Mouse (Mus musculus) liver, postnatal 0 days (tissue): ENCODE results near the gene Eif3l. TPM values are rescaled to one million over a fixed set of nuclear protein-coding genes. Genes with fewer than 3 reads are reported as not detected.

Source experiments
- ATAC-seq: fragments of 200-750 bp; cut with Nextera tagmentation; 2 replicates; pipeline ENCODE4 v1.8.0; 2017; ENCODE audit warnings: mild to moderate bottlenecking, moderate library complexity
- DNase-seq: peaks from one replicate; pipeline ENCODE4 v3.0.0-alpha.2; 2016
- H3K27ac ChIP-seq: fragments of 300-500 bp; sonication (generic); 2 replicates; pipeline ENCODE4 v1.5.1; 2014; ENCODE audit warnings: antibody characterized with exemption, moderate library complexity, mild to moderate bottlenecking, low read depth
- H3K27me3 ChIP-seq: fragments of 300-500 bp; sonication (generic); 2 replicates; pipeline ENCODE4 v1.6.1; 2014; ENCODE audit warnings: low read length, control low read depth, mixed read lengths; ENCODE audit not compliant: insufficient read depth
- H3K36me3 ChIP-seq: fragments of 300-500 bp; sonication (generic); replicated peaks from 2 replicates; pipeline ENCODE4 v1.6.1; 2014; ENCODE audit warnings: mild to moderate bottlenecking, control low read depth, low read length, moderate library complexity, mixed read lengths; ENCODE audit not compliant: insufficient read depth
- H3K4me1 ChIP-seq: fragments of 300-500 bp; sonication (generic); 2 replicates; pipeline ENCODE4 v1.6.1; 2014; ENCODE audit warnings: antibody characterized with exemption, mild to moderate bottlenecking, control low read depth; ENCODE audit not compliant: insufficient read depth
- H3K4me2 ChIP-seq: fragments of 300-500 bp; sonication (generic); 2 replicates; pipeline ENCODE4 v1.6.1; 2014; ENCODE audit warnings: low read depth, mild to moderate bottlenecking, low read length, moderate library complexity, mixed read lengths
- H3K4me3 ChIP-seq: fragments of 300-500 bp; sonication (generic); 2 replicates; pipeline ENCODE4 v1.5.1; 2014; ENCODE audit warnings: low read depth, low read length
- H3K9ac ChIP-seq: fragments of 300-500 bp; sonication (generic); replicated peaks from 2 replicates; pipeline ENCODE4 v1.6.1; 2014; ENCODE audit warnings: mild to moderate bottlenecking, moderate library complexity
- H3K9me3 ChIP-seq: fragments of 300-500 bp; sonication (generic); 2 replicates; pipeline ENCODE4 v1.6.1; 2016; ENCODE audit warnings: mild to moderate bottlenecking, control low read depth, low read length, mixed read lengths
- CTCF ChIP-seq: sonication (generic); IDR thresholded peaks from 2 replicates; pipeline ENCODE4 v1.5.1; 2016; ENCODE audit warnings: antibody characterized with exemption, low read depth
- EP300 ChIP-seq: IDR thresholded peaks from 2 replicates; pipeline ENCODE4 v1.6.1; 2016; ENCODE audit warnings: antibody characterized with exemption, low read depth, mild to moderate bottlenecking
- whole genome bisulfite sequencing: fragments of 180-500 bp; shearing (Covaris S2); extraction: QIAGEN DNeasy Blood & Tissue Kit; methylation state at CpG from one replicate; pipeline ENCODE4 v1.1.7; 2014; ENCODE audit not compliant: insufficient replicate concordance; 5-methylcytosine and 5-hydroxymethylcytosine counted together
- polyA plus RNA-seq: library from polyadenylated mRNA; unstranded; fragments of >200 nt; fragmentation: Nextera tagmentation; extraction: Ambion mirVana; gene quantifications from 2 replicates; pipeline ENCODE4 v1.2.1, GENCODE M21; 2015

The Eif3l gene
- polyA plus RNA-seq = 70.9 and 76.4 TPM in 2 replicates

DNA sequence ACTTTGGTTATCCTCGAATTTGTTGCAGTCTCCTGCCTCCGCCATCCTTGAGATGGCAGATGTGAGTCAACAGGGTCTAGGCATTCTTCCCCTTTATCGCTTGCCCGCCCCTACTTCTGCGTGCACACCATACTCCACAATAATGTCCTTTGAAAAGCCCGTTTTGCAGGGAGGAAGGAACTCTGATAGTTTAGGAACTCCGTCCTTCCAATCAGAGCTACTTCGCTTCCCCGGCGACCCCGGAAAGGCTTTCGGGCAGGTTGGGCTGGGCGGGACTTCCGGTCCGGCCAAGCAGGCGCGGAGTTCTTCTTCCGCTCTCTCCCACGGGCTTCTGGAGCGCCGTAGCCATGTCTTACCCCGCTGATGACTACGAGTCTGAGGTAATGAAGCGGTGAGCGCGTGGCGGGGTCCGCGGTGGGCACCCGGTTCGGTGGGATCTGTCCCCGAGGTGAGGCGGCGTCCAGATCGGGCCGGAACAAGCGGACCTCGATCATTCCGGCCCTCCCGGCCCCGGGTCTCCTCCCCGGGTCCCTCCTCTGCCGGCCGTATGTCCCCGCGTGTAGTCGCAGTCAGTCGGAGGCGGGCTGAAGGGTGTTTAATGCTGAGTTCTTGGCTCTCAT is at the start of gene Eif3l:
Eif3l (plus strand) TSS at position 267 of the 620 bp plus-strand sequence.
- under 1% methylated on average over 47 of the region's 49 CpGs for WGBS
- Histone ChIP-seq H3K4me3 (peak within 1 kb of the TSS; percentile 86), H3K4me2 (peak within 1 kb of the TSS; percentile 81), H3K27ac (peak within 1 kb of the TSS; percentile 78), H3K27me3 (no peaks in the 10 kb centered on the region), H3K4me1 (peaks cover 9% of the 10 kb centered on the region), H3K9me3 (no peaks in the 10 kb centered on the region), H3K36me3 (peaks cover 37% of the 10 kb centered on the region), H3K9ac (peak within 1 kb of the TSS; percentile 89)
- DNase-seq (peak; percentile 91), ATAC-seq (peak; percentile 87)
- TF ChIP-seq EP300 (0 out of 2 replicates have a peak, but pooled peaks have one; percentile 40), CTCF (peak; percentile 30)

DNA sequence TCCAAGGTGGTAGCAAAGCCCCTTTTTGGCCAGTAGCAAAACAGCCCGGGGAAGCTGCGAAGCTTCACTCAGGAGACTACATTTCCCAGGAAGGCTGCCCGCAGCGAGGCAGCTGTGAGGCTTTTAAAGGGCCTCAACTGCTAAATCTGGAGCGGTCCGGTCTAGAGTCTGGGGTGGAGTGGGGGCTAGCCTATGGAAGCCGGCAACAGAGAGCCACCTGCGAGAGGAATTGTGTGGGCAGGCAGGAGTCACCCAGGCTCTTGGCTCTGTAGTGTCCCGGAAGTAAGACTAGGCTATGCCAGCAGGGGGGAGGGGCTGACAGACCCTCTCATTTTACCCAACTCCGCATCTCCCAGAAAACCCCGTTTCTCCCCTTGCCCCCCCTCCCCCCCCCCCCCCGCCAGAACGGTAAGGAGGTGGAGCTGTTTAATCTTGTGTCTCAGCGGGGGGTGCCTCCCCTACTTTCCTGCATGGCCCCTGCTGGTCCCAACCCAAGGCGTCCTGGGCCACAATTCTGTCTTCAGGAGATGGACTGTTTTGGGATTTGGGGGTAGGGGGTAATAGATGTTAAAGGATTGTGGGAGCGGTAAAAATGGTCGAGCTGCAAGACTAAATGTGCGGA is 49.2 kb upstream of the Eif3l start:
- Histone ChIP-seq H3K4me1 (peaks cover 31% of the 10 kb centered on the region), H3K9me3 (no peaks in the 10 kb centered on the region), H3K27ac (peak overlapping the region; percentile 94), H3K9ac (peak overlapping the region; percentile 32; the same call in 1 of the 2 replicates), H3K4me2 (peak overlapping the region; percentile 77), H3K36me3 (no peaks in the 10 kb centered on the region), H3K4me3 (no peak overlapping the region), H3K27me3 (peaks cover 22% of the 10 kb centered on the region)
- DNase-seq (no peak), ATAC-seq (no peak)
- WGBS = 25% methylated on average over 16 of the region's 18 CpGs
- TF ChIP-seq EP300 (no peak), CTCF (no peak)

DNA sequence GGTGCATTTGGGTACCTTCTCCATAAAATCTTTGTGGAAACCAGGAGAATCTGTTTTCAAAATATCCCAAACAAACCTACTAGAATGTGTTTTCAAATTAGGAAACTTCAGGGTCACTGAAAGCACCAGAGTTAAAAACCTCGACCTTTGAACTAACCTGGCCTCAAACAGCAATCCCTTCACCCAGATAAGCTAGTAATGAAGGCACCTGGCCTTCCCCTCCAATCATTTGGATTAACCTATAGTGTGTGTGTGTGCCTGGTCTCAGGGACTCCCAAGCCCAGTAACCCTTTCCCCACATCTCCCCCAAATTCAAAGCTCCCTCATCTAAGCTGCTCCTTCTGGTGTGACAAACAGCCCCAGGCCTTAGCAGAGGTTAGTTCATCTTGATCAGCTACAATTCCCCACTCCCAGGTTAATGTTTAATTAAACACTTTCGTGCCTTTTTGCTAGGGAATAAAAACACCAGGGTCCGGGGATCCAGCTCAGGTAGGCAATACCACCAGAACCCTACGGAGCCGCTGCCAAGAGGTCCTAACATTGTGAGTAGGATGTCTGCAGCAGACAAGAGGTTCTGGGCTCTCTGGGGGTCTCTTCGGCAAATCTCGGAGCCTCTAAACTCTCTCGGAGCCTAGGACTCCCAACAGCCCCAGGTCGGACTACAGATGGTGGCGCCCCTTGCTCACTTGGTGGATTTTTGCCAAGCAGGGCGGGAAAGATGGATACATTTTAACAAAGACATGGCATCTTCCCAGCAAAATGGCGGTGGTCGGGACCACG is 48.3 kb upstream of the Eif3l start:
- peak overlapping the region; percentile 64 for H3K4me3 ChIP-seq
- TF ChIP-seq EP300 (no peak), CTCF (no peak)
- H3K4me2 ChIP-seq = peak overlapping the region; percentile 77
- H3K4me1 ChIP-seq = peaks cover 34% of the 10 kb centered on the region
- peak; percentile 49 for DNase-seq
- ATAC-seq = peak; percentile 2; the same call in 1 of the 2 replicates
- peak overlapping the region; percentile 89 for H3K9ac ChIP-seq
- WGBS = 48% methylated on average over 14 of the region's 14 CpGs
- H3K9me3 ChIP-seq = no peaks in the 10 kb centered on the region
- no peaks in the 10 kb centered on the region for H3K36me3 ChIP-seq
- H3K27me3 ChIP-seq = peaks cover 25% of the 10 kb centered on the region
- peak overlapping the region; percentile 94 for H3K27ac ChIP-seq

DNA sequence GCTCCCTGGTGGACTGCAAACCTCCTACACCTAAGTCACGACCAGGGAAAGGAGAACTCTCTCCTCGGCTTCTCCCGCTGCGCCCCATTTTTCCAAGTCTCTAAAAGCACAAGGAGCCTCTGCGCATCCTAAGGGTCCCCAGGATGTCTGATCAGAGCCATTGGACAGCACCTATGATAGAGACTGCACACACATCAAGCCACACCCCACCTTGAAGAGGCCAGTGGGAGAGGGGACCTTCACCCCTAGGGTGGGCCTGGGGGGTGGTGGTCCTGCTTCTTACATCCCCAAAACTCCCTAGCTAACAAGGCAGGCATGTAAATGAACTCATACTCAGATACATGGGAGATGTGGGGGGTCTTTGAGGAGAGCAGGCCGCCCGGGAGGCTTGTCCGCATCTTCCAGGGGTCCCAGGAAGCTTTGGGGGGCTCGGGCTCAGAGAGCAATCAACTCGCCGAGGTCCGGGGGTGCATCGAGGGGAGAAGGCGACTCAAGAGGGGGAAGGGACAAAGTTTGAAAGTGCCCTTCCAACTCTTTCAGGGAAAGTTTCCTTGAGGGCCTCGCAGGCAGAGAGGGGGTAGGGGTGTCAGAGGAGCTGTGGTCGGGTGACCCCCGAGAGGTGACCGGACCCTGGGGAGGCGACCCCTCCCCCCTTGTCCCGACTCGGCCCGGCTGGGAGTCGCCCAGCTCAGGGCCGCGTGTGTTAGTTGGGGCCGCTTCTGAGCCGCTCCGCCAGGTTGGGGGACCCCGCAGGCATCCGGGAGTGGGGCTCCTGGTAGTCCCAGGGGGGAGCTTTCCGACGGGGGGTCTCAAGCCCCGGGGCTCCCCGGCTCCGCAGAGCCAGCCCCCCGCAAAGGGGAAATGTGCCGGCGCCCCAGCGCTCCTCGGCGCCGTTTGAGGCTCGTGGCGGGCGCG is 47.4 kb upstream of the Eif3l start:
- peaks cover 30% of the 10 kb centered on the region for H3K4me1 ChIP-seq
- no peak for ATAC-seq
- no peak for TF ChIP-seq CTCF
- TF ChIP-seq EP300 = no peak

DNA sequence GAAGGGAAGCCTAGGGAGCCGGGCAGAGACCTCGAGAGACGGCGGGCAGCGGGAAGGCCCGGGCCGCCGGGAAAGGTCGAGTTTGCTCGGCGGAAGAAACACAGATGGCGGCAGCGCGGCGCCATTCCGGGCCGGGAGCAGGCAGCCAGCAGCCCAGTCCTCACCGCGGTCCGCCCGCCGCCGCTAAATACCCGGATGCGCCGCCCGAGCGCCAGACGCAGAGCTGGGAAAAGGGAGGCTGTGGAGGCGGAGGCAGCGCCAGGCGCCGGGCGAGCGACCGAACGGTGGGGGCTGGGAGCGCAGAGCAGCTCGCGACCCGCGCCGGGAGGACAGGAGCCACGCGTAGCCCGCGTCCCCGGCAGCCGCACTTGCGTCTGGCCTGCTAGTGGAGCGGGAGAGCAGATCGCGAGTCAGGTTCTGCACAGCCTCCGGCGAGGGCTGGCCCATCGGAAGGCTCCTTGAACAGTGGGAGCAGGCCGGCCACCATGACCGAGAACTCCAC is 46.7 kb upstream of the Eif3l start, which contains the start of gene H1f0:
H1f0 (plus strand) TSS at position 214 of the 502 bp plus-strand sequence.
- DNase-seq (peak; percentile 93), ATAC-seq (peak; percentile 60)
- TF ChIP-seq EP300 (no peak), CTCF (no peak)
- H3K4me2 ChIP-seq = peak within 1 kb of the TSS; percentile 77
- H3K36me3 ChIP-seq = no peaks in the 10 kb centered on the region
- H3K9ac ChIP-seq = peak within 1 kb of the TSS; percentile 89
- under 1% methylated on average over 49 of the region's 58 CpGs for WGBS
- peaks cover 25% of the 10 kb centered on the region for H3K27me3 ChIP-seq
- no peaks in the 10 kb centered on the region for H3K9me3 ChIP-seq
- peaks cover 25% of the 10 kb centered on the region for H3K4me1 ChIP-seq
- peak within 1 kb of the TSS; percentile 94 for H3K27ac ChIP-seq
- peak within 1 kb of the TSS; percentile 64 for H3K4me3 ChIP-seq

More for the DNA sequence above, 47.4 kb upstream of the Eif3l start:
- H3K9me3 ChIP-seq = no peaks in the 10 kb centered on the region
- peak overlapping the region; percentile 94 for H3K27ac ChIP-seq
- peak; percentile 49 for DNase-seq
- peaks cover 25% of the 10 kb centered on the region for H3K27me3 ChIP-seq
- peak overlapping the region; percentile 64 for H3K4me3 ChIP-seq
- peak overlapping the region; percentile 89 for H3K9ac ChIP-seq
- no peaks in the 10 kb centered on the region for H3K36me3 ChIP-seq
- WGBS = 7% methylated on average over 40 of the region's 46 CpGs
- H3K4me2 ChIP-seq = peak overlapping the region; percentile 77
